Mouse (Mus musculus): ENCODE results near the gene Snrpf.

DNA sequence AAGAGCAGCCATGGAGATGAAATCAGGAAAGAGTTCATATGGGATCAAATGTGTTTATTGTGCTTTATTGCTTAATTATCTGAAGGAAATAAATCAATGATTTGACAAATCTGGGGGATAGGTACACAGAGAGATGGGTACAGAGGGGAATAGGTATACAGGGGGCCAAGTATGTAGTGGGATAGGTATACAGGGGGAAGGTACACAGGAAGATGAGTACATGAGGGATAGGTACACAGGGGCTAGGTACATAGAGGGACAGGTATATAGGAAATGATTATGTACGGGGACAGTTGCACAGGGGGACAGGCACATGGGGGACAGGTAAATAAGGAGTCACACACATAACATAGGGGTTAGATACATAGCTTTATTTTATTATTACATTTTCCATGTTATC is 21.4 kb upstream of the Snrpf start:
- TF ChIP-seq CTCF (IDR thresholded peaks at IDR 0.05; ENCODE audit: low read depth) = no peak
- TF ChIP-seq EP300 (IDR thresholded peaks at IDR 0.05; ENCODE audit: low read depth) = no peak

Data from heart, postnatal 0 days (tissue).